Mouse (Mus musculus): ENCODE results near the gene Kmt2a.

Kmt2a gene

GRCm38 (mm10) chr9:44879694-44880271 lies 1.3 kb downstream of the Kmt2a start:
- no peak for DNase-seq (ENCODE audit: low spot score)

- no peak for DNase-seq (ENCODE audit: low spot score)
Measured at GRCm38 (mm10) chr9:44878776-44879500, 2.2 kb downstream of the Kmt2a start.

GRCm38 (mm10) chr9:44877686-44878085 lies 3.4 kb downstream of the Kmt2a start:
- no peak for DNase-seq (ENCODE audit: low spot score)

- DNase-seq (ENCODE audit: low spot score), result peak; percentile 52
Measured at GRCm38 (mm10) chr9:44875476-44875875, 5.6 kb downstream of the Kmt2a start.

GRCm38 (mm10) chr9:44874198-44874597 lies 6.9 kb downstream of the Kmt2a start:
- DNase-seq (ENCODE audit: low spot score), result no peak

- DNase-seq (ENCODE audit: low spot score), result no peak
Measured at GRCm38 (mm10) chr9:44873665-44874064, 7.4 kb downstream of the Kmt2a start.

- DNase-seq (ENCODE audit: low spot score), result no peak
Measured at GRCm38 (mm10) chr9:44868336-44869094, 12.6 kb downstream of the Kmt2a start.

- DNase-seq (ENCODE audit: low spot score), result no peak
Measured at GRCm38 (mm10) chr9:44867664-44868063, 13.4 kb downstream of the Kmt2a start.

- no peak for DNase-seq (ENCODE audit: low spot score)
Measured at GRCm38 (mm10) chr9:44866501-44867240, 14.4 kb downstream of the Kmt2a start.

- no peak for DNase-seq (ENCODE audit: low spot score)
Measured at GRCm38 (mm10) chr9:44861121-44861520, 20.0 kb downstream of the Kmt2a start.

GRCm38 (mm10) chr9:44858657-44859056 lies 22.4 kb downstream of the Kmt2a start:
- DNase-seq (ENCODE audit: low spot score), result no peak

- DNase-seq (ENCODE audit: low spot score), result no peak
Measured at GRCm38 (mm10) chr9:44857405-44857992, 23.6 kb downstream of the Kmt2a start.

- no peak for DNase-seq (ENCODE audit: low spot score)
Measured at GRCm38 (mm10) chr9:44855153-44855552, 25.9 kb downstream of the Kmt2a start.

- DNase-seq (ENCODE audit: low spot score), result no peak
Measured at GRCm38 (mm10) chr9:44847446-44847845, 33.6 kb downstream of the Kmt2a start.

- DNase-seq (ENCODE audit: low spot score), result no peak
Measured at GRCm38 (mm10) chr9:44841241-44841640, 39.9 kb downstream of the Kmt2a start.

- DNase-seq (ENCODE audit: low spot score), result peak; percentile 65
Measured at GRCm38 (mm10) chr9:44836439-44836838, 44.7 kb downstream of the Kmt2a start.

- DNase-seq (ENCODE audit: low spot score), result no peak
Measured at GRCm38 (mm10) chr9:44832356-44832755, 48.7 kb downstream of the Kmt2a start.

- no peak for DNase-seq (ENCODE audit: low spot score)
Measured at GRCm38 (mm10) chr9:44830506-44830905, 50.6 kb downstream of the Kmt2a start.

- peak; percentile 36 for DNase-seq (ENCODE audit: low spot score)
Measured at GRCm38 (mm10) chr9:44828944-44829343, 52.2 kb downstream of the Kmt2a start.

- DNase-seq (ENCODE audit: low spot score), result no peak
Measured at GRCm38 (mm10) chr9:44826660-44827059, 54.4 kb downstream of the Kmt2a start.

GRCm38 (mm10) chr9:44819920-44820827 lies 60.9 kb downstream of the Kmt2a start:
- DNase-seq (ENCODE audit: low spot score), result no peak

Data from layer of hippocampus, adult 11-12 months (tissue).